Mouse (Mus musculus) T-helper 17 cell (primary cell): ENCODE data around the gene Smim23.

Experiments
- in situ Hi-C, 2 experiments: fragments of 300-600 bp; cut with MboI, MseI; formaldehyde crosslinking; loops; 1 replicate in 1 of 2; 2 replicates in 1 of 2; pipeline ENCODE4 v1.15.1; 2025; ENCODE audit warnings: high pct_unique_total_duplicates in 2 of 2

Gene Smim23

GRCm38 (mm10) chr11:32824505-32824904, at the start of gene Smim23:
TSS of gene Smim23 (minus strand) at chr11:32824605.
- in situ Hi-C loops = no loop called here

DNA sequence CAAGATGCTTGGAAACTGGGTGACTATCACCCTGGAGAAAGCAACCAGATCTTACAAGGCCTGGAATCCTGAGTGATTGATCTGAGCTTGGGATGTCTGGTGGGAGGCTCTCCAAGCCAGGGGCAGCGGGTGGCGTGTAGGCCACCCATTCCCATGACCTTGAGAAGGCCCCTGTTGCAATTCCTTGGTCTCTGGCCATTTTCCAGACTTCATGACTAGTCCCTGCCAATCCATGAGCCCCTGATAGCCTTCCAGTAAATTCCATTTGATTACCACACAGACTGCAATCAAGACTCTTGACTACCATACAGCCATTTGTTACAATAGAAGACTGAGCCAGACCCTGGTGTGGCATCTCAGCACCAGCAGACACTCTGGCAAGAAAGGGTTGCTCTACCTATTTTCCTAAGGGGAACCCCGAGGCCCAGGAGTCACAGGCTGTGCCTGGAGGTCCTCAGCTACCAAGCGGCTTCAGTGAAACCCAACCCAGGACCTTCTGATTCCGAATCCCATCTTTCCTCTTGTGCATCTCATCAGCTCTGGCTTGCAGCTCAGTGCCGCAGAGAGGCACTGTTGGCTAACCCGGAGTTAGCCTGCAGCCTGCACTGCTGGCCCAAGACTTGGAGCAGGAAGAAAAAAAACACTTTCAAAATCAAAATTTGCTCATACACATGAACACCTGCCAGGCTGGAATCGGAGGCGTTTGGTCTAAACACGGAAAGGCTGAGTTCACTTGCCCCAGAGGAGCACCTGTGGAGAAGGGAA, 44.4 kb upstream of the Smim23 start:
- in situ Hi-C loops = no loop called here

DNA sequence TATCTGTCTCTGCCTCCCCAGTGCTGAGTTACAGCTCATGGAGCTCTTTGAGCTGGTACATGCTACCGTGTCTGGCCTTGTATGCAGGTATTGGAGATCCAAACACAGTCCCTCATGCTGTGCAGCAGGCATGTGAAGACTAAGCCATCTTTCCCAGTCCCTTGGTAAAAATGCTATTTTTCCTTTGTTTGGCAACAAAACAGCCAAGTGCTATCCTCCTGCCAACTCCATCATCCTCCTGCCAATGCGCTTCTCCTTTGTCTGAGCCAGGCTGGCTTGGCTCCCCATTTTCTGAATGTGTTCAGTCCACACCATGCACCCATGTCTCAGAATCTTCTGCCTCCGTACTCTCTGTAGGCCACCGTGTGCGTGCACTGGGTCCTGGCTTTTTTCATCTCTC, 40.2 kb upstream of the Smim23 start:
- in situ Hi-C loops = no loop called here

GRCm38 (mm10) chr11:32857418-32857879, 33.0 kb upstream of the Smim23 start:
- in situ Hi-C loops = no loop called here

DNA sequence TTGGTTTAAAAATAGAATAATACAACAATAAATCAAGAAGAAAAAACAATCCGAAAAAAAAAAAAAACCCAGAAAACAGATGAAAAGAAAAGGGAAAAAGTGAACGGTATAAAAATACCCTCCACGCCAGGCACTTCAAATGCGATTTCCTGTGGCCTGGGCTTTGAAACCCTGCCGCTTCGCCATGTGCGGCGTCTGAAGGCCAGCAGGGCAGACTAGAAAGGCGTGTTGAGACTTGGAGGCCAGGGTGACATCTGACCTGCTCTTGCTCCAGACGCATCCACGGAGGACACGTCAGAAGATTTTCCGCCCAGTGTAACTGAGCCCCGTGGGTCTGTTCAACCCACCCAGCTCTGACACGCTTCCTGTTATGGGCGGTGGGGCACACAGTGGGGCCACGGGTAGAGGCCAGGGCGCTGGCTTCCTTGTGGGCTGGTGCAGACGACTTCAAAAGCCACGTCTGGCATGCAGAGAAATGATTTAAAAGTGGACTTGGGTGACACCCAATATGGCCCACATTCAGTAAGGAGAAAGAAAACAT, 22.3 kb upstream of the Smim23 start:
- in situ Hi-C loops = no loop called here

- in situ Hi-C loops = no loop called here
These were observed 16.8 kb upstream of the Smim23 start for GRCm38 (mm10) chr11:32841169-32841568.

- in situ Hi-C loops = no loop called here
These were observed 15.9 kb upstream of the Smim23 start for GRCm38 (mm10) chr11:32840256-32840655.

GRCm38 (mm10) chr11:32835022-32835421, 10.6 kb upstream of the Smim23 start:
- in situ Hi-C loops = no loop called here

DNA sequence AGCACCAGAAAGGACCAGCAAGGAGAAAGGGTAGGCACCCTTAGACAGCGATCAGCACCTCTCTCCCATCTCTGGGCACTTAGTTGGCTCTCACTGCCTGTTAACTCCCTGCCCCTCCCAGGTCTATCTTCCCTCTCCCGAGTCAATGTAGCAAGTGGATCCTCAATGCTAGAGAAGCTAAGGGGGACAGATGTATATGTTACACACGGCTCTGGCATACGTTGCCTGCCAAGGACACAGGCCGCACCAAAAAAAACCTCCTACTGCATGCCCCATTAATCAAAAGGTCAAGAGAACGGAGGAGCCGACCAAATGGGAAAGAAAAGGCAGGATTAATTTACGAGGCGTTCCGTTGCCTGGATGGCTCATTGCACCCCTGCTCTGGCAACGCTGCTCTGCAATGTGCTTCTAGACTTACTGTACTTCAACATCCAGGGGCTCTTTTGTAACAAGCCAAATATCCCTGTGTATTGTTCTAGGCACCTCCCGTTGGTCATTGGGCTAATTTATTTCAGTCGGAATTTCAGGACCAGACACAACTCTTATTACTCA, 10.0 kb upstream of the Smim23 start:
- in situ Hi-C loops = no loop called here

DNA sequence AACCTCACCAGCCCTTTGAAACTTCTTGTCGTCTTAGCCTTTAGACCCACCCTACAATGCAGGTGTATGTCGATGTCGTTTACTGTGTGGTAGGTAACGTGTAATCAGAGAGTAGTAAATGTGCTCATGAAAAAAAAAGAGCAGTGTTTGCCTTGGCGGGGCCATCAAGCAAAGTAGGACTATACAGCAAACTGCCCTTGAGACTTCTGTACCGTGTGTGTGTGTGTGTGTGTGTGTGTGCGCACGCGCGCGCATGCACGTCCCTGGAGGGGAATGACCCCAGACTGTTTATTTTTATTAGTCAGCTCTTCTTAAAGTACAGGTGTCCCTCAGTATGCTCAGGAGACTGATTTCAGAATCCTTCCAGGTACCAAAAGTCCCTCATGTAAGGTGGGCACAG, 6.8 kb downstream of the Smim23 start:
- in situ Hi-C loops = no loop called here

DNA sequence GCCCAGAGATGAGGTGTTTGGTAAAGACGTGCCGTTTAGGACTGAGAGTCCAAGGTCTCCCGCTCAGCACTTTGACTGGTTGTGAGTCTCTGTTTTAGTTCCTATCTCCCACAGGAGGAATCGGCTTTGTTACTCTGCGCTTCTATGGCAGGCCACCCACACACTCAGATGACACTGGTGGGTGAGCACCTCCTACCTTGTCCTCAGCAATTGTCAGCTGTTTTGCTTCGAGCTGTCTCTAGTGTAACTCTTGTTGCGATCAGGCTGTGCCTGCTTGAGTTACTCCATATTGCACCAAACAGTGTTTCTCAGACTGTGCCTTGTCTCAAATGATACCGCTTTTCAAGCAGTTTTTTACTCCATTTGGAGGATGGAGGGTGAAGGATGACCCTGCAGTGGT, 10.1 kb downstream of the Smim23 start:
- in situ Hi-C loops = loop anchor here in 1 of 2 experiments (5.0 kb wide), 1 partner anchor 323 kb away; no protein-coding TSS in a partner anchor

DNA sequence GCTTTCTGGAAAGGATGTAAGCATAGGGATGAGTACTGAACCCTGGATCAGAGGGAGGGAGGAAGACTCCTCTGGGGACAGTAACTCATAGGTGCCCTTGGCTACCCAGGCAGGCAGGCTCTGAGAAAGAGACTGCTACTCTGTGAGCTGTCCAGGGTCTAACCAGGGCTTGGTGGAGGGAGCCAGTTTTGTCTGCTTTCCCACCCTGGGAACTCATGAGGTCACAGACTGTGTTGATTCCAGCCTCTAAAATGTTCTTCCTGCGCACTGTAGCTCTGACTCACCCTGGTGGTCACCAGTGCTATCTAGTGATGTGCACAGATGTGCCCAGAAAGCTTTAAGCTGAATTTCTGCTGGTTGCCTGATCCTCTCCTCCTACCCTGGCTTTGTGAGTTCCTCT, 15.3 kb downstream of the Smim23 start:
- in situ Hi-C loops = no loop called here

GRCm38 (mm10) chr11:32805958-32806357, 18.4 kb downstream of the Smim23 start:
- in situ Hi-C loops = no loop called here

GRCm38 (mm10) chr11:32803658-32804057, 20.7 kb downstream of the Smim23 start:
- in situ Hi-C loops = no loop called here

GRCm38 (mm10) chr11:32801715-32802114, 22.7 kb downstream of the Smim23 start:
- in situ Hi-C loops = no loop called here

DNA sequence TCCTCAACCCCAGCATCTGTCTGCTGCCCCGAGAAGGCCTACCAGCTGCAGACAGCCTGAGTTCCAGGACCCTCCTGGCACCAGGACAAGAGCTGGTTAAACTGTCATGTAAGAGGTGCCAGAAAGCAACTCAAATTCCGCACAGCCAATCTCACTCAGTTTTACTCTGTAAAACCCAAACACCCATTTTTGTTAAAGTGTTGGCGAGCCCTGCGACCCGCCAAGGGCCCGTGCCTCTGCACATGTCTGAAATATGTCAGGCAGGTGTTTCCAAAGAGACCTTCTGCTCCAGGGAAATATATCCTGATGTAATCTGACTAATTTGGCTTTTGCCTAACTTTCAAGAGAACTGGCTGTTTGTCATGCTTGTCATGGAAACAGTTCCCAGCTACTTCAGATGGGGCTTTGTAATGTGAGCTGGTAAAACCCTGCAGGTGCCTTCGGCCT, 23.5 kb downstream of the Smim23 start:
- in situ Hi-C loops = no loop called here

DNA sequence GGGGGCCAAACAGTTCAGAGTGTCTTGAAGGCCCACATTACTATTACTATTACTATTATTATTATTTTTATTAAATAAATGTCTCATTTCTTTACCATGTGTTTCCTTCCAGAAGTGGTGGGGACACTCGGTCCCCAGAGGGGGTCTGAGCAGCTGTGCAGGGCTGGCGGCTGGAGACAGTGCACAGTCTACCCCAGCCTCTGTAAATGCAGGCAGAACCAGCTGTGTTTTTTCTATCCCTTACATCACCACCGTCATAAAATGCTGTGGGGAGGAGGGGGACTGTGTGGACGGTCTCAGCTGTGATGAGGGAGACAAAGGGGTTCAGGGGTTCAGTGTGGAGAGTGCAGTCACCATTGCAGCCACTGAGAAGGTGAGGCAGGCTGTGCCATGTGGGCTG, 26.0 kb downstream of the Smim23 start:
- in situ Hi-C loops = loop anchor here in 1 of 2 experiments (10.0 kb wide), 1 partner anchor 1004 kb away; no protein-coding TSS in a partner anchor

GRCm38 (mm10) chr11:32794759-32795445, 29.5 kb downstream of the Smim23 start:
- in situ Hi-C loops = loop anchor here in 1 of 2 experiments (10.0 kb wide), 1 partner anchor 1000 kb away; no protein-coding TSS in a partner anchor

GRCm38 (mm10) chr11:32786201-32786600, 38.2 kb downstream of the Smim23 start:
- in situ Hi-C loops = loop anchor here in 1 of 2 experiments (10.0 kb wide), 1 partner anchor 1241 kb away; no protein-coding TSS in a partner anchor

DNA sequence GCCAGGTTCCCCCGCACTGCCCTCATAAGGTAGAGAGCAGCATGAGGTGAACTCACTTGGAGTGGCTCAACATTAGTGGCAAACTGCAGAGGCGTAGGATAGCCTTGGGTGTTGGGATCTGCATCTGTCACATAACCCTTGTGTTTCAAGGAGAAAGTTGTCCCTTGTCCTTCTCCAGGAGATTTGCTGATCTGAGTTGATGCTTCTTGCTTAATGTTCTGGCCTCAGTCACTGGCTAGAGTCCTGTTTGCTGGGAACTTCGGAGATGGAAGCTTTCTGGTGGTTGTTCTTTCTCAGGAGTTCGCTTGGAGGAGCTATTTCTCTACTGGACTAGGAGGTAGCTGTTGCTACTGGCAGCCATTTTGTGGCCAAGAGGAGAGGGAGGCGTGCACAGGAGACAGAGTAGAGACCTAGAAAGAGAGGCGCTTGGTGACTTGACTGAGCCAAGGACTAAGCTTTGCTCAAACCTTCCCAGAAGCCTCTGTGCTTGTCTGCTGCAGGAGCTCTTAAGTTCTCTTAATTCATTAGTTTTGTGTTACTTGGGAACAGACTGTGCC, 38.7 kb downstream of the Smim23 start:
- in situ Hi-C loops = loop anchor here in 1 of 2 experiments (10.0 kb wide), 1 partner anchor 1241 kb away; no protein-coding TSS in a partner anchor

DNA sequence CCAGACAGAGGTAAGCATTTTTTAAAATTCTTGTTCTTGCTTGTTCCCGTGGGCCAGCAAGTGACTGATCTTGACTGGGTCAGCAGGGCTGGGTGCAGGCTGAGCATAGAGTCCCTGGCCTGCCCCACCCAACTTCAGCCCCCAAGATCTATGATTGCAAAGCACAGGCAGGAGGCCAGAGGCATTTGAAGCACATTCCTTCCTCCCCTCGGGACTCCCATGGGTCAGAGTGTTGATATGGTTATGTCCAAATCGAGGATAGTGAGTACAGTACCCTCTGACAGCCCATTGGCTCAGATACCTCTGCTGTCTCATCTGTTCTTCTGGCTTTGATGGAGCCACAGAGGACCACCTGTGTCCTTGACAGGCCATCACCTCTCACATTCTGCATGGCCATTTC, 41.7 kb downstream of the Smim23 start:
- in situ Hi-C loops = loop anchor here in 1 of 2 experiments (10.0 kb wide), 1 partner anchor 1238 kb away; no protein-coding TSS in a partner anchor
